Mouse (Mus musculus) liver, adult 2 months (tissue): ENCODE data around the gene Tmem177. TPM values are rescaled to one million over a fixed set of nuclear protein-coding genes. Genes with fewer than 3 reads are reported as not detected.

Experiments
- DNase-seq: peaks from one replicate; pipeline ENCODE4 v3.0.0-alpha.2; 2011; ENCODE audit warnings: low read depth, low spot score; ENCODE audit errors: extremely low read depth
- H3K27ac ChIP-seq: fragments of 200-500 bp; replicated peaks from 2 replicates; pipeline ENCODE4 v1.5.1; 2012; ENCODE audit warnings: low read depth, mild to moderate bottlenecking, control low read depth, inconsistent platforms, low read length; ENCODE audit not compliant: insufficient read depth
- H3K27me3 ChIP-seq: fragments of 200-500 bp; 2 replicates; pipeline ENCODE4 v1.6.1; 2012; ENCODE audit warnings: mild to moderate bottlenecking, moderate library complexity, low read length, inconsistent platforms; ENCODE audit not compliant: control insufficient read depth, insufficient read depth
- H3K36me3 ChIP-seq: fragments of 200-500 bp; 2 replicates; pipeline ENCODE4 v1.6.1; 2012; ENCODE audit warnings: low read length, inconsistent platforms; ENCODE audit not compliant: control insufficient read depth, insufficient read depth
- H3K4me1 ChIP-seq: fragments of 200-500 bp; 2 replicates; pipeline ENCODE4 v1.6.1; 2011; ENCODE audit warnings: low read length; ENCODE audit not compliant: control insufficient read depth, insufficient read depth
- H3K4me3 ChIP-seq: fragments of 200-500 bp; 2 replicates; pipeline ENCODE4 v1.5.1; 2011; ENCODE audit warnings: low read depth, mild to moderate bottlenecking, control low read depth, low read length, moderate library complexity; ENCODE audit not compliant: insufficient read depth
- H3K79me2 ChIP-seq: fragments of 200-500 bp; 2 replicates; pipeline ENCODE4 v1.6.1; 2012; ENCODE audit warnings: inconsistent platforms, mild to moderate bottlenecking, low read length, moderate library complexity; ENCODE audit not compliant: control insufficient read depth, insufficient read depth
- H3K9ac ChIP-seq: fragments of 200-500 bp; 2 replicates; pipeline ENCODE4 v1.6.1; 2012; ENCODE audit warnings: low read depth, mild to moderate bottlenecking, control low read depth, inconsistent platforms, low read length
- CTCF ChIP-seq: fragments of 200-500 bp; IDR thresholded peaks from 2 replicates; pipeline ENCODE4 v1.5.1; 2011; ENCODE audit warnings: low read depth, low read length, control low read depth
- POLR2A ChIP-seq: fragments of 200-500 bp; IDR thresholded peaks from 2 replicates; pipeline ENCODE4 v1.6.1; 2011; ENCODE audit warnings: low read length, control low read depth; ENCODE audit not compliant: insufficient read depth; ENCODE audit errors: extremely low read depth
- WGBS: fragments of 180-500 bp; shearing (Covaris S2); methylation state at CpG from one replicate; pipeline ENCODE4 v1.1.7; 2018; 5-methylcytosine and 5-hydroxymethylcytosine counted together
- polyA plus RNA-seq: library from polyadenylated mRNA; depleted of rRNA; stranded (reverse); fragments of >200 nt; gene quantifications from 2 replicates; pipeline ENCODE4 v1.2.3, GENCODE M21; 2012
- total RNA-seq: library from RNA; depleted of rRNA; stranded (reverse); fragments of >200 nt; gene quantifications from 2 replicates; pipeline ENCODE4 v1.2.3, GENCODE M21; 2014

Tmem177 gene
- total and polyA plus RNA-seq, 2 experiments: 4.4 to 4.9 TPM

DNA sequence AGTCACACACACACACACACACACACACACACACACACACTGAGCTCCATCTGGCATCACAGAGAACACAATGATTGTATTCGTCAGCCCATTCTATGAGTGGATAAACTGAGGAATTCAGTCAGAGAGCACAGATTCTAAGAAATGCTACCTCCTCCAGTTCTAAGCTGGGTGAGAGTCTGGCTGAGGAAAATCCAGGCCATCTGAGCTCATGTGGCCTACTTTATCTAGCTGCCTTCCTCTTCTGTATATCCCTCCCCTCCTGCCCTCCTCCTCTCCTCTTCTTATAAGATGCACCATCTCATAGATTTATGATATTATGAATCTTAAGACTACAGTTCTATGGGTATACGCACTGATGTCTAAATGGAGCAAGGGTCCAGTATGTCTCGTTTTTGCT lies 19.4 kb downstream of the Tmem177 start:
- Histone ChIP-seq H3K27me3 (no peaks in the 10 kb centered on the region), H3K27ac (no peak overlapping the region), H3K4me3 (no peak overlapping the region), H3K9ac (no peak overlapping the region), H3K79me2 (no peaks in the 10 kb centered on the region), H3K36me3 (no peaks in the 10 kb centered on the region), H3K4me1 (no peaks in the 10 kb centered on the region; the same call in 1 of the 2 replicates)
- DNase-seq: no peak
- TF ChIP-seq CTCF: no peak
- TF ChIP-seq POLR2A: no peak
- WGBS: 89% methylated on average over 3 of the region's 3 CpGs

DNA sequence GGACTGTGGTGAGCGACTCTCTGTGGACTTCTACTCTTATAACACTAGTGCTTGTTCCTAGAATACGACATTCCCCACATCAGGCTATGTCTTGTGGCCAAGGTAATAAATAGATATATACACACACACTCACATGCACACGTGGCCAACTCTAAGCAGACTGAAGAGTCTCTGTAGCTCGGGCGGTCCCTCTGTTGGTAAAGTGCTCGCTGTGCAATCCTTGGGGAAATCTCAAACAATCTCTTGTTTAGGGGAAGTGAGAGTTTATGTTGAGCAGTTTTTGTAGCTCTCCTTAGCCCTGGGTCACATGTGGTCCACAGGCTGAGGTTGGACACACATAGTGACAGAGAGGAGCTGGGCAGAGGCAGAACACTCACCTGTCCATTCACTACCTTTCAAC lies 20.1 kb downstream of the Tmem177 start:
- no peaks in the 10 kb centered on the region for H3K36me3 ChIP-seq
- TF ChIP-seq CTCF (no peak), POLR2A (no peak)
- 81% methylated on average over 6 of the region's 6 CpGs for WGBS

DNA sequence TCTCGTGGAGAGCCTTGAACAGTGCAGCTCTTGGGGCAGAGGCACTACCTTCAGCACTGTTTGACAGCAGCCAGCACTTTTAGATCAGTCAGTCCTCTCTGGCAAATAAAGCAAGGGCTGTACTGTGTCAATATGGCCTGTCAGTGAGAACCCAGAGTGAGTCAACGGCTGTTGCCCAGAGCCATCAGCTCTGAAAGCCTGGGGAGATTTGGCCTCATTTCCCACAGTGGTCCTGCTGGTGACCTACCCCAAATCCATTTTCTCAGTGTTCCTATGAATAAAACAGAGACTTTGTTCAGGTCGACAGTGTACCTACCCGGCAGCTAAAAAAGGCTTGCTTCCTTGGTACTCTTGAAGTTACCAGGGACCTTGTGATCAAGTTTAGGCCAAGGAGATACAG lies 21.1 kb downstream of the Tmem177 start:
- TF ChIP-seq POLR2A (no peak), CTCF (no peak)
- no peaks in the 10 kb centered on the region for H3K36me3 ChIP-seq
- no peaks in the 10 kb centered on the region for H3K27me3 ChIP-seq
- no peak overlapping the region for H3K27ac ChIP-seq
- no peaks in the 10 kb centered on the region; the same call in 1 of the 2 replicates for H3K4me1 ChIP-seq
- no peak overlapping the region for H3K9ac ChIP-seq
- no peak overlapping the region for H3K4me3 ChIP-seq
- no peaks in the 10 kb centered on the region for H3K79me2 ChIP-seq
- DNase-seq: no peak
- WGBS: 56% methylated on average over 4 of the region's 4 CpGs

More for the DNA sequence above, 20.1 kb downstream of the Tmem177 start:
- H3K79me2 ChIP-seq: no peaks in the 10 kb centered on the region
- no peak overlapping the region for H3K27ac ChIP-seq
- H3K9ac ChIP-seq: no peak overlapping the region
- no peaks in the 10 kb centered on the region for H3K27me3 ChIP-seq
- no peak overlapping the region for H3K4me3 ChIP-seq
- H3K4me1 ChIP-seq: no peaks in the 10 kb centered on the region; the same call in 1 of the 2 replicates
- DNase-seq: no peak

DNA sequence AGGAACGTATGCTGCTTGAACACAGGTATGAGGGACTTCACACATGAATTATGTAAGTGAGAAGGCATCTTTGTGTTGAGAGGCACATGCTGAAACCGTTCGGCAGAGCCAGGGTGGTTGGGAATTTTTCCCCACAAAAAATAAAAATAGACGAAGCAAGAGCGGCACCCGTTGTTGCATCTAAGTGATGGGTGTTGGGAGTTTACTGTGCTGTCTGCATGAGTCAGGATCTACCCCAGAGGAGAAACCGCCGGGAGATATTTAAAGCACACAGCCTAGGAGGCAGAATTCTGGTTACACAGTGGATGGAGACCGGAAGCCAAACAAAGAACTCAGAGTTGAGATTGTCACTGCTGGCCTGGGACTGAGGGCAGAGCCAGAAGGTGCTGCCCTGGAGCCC lies 21.9 kb downstream of the Tmem177 start:
- no peaks in the 10 kb centered on the region for H3K36me3 ChIP-seq
- H3K9ac ChIP-seq: no peak overlapping the region
- WGBS: 86% methylated on average over 9 of the region's 9 CpGs
- H3K27ac ChIP-seq: no peak overlapping the region
- H3K4me3 ChIP-seq: no peak overlapping the region
- no peaks in the 10 kb centered on the region; the same call in 1 of the 2 replicates for H3K4me1 ChIP-seq
- TF ChIP-seq POLR2A: no peak
- no peak for TF ChIP-seq CTCF
- H3K27me3 ChIP-seq: no peaks in the 10 kb centered on the region
- H3K79me2 ChIP-seq: no peaks in the 10 kb centered on the region
- no peak for DNase-seq

DNA sequence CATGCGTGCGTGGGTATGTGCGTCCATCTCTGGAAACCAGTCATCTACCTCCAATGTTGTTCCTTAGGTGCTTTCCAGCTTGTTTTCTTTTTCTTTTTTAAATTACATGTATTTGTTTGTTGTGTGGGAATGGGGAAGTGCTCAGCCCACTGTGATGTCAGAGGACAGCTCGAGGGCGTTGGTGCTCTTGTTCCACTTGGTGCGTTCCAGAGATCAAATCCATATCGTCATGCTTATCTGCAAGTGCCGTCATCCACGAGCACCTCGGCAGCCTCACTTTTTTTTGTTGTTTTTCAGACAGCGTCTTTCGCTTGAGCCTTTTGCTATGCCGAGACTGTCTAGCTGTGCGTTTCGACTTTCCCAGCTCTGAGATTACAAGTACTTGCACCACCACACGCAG lies 23.7 kb downstream of the Tmem177 start:
- H3K4me1 ChIP-seq: no peaks in the 10 kb centered on the region
- no peak overlapping the region for H3K27ac ChIP-seq
- 85% methylated on average over 16 of the region's 16 CpGs for WGBS
- no peaks in the 10 kb centered on the region for H3K79me2 ChIP-seq
- H3K4me3 ChIP-seq: no peak overlapping the region
- no peaks in the 10 kb centered on the region for H3K27me3 ChIP-seq
- no peak overlapping the region for H3K9ac ChIP-seq
- DNase-seq: no peak
- TF ChIP-seq POLR2A: no peak
- no peak for TF ChIP-seq CTCF
- H3K36me3 ChIP-seq: no peaks in the 10 kb centered on the region

DNA sequence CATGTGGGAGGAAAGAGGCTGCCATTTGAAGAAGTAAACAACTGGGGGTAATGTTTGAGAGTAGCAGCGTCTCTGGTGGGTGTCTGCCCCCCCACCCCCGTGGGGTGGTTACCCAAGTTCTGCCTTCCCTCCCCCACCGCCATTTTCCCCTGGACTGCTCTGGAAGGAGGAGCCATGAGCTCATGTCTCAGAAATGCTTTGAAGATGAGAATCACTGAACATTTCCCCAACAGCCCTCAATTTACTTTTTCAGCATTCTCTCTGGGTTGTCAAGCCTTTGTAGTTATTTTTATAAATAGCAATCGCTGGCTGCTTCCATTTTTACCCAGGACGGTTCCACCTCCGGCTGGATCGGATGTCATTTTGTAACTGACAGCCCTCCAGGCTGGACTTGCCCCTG lies 26.7 kb downstream of the Tmem177 start:
- Histone ChIP-seq H3K9ac (no peak overlapping the region), H3K27me3 (no peaks in the 10 kb centered on the region), H3K4me1 (no peaks in the 10 kb centered on the region), H3K79me2 (no peaks in the 10 kb centered on the region), H3K27ac (no peak overlapping the region), H3K4me3 (no peak overlapping the region), H3K36me3 (no peaks in the 10 kb centered on the region)
- WGBS: 85% methylated on average over 7 of the region's 7 CpGs
- no peak for DNase-seq
- TF ChIP-seq POLR2A: no peak
- TF ChIP-seq CTCF: no peak
